Mouse (Mus musculus): ENCODE results near the gene Daglb.

- TF ChIP-seq POLR2A (IDR thresholded peaks at IDR 0.05; ENCODE audit: insufficient read depth, low read depth, low read length) (no peak), CTCF (IDR thresholded peaks at IDR 0.05; ENCODE audit: insufficient read depth, low read depth, low read length) (no peak)
Measured at GRCm38 (mm10) chr5:143534922-143535321, 70.5 kb downstream of the Daglb start.
